Mouse (Mus musculus): ENCODE measurements around the gene Lbh.

- TF ChIP-seq CTCF (IDR thresholded peaks at IDR 0.05; ENCODE audit: low read depth) (no peak), EP300 (IDR thresholded peaks at IDR 0.05; ENCODE audit: low read depth) (no peak)
Observed at GRCm38 (mm10) chr17:72973041-72973440, 54.9 kb downstream of the Lbh start.
